Mouse (Mus musculus) CD4-positive naive resting alpha-beta T cell, adult 57 days (primary cell): ENCODE measurements around the gene Vmn2r30. TPM values are rescaled to one million over a fixed set of nuclear protein-coding genes. Genes with fewer than 3 reads are reported as not detected.

Experiments
- total RNA-seq: library from RNA; stranded (reverse); gene quantifications from one replicate; pipeline ENCODE4 v1.2.4, GENCODE M21; 2023

The Vmn2r30 gene
- total RNA-seq = not detected

GRCm38 (mm10) chr7:7337509-7337908 lies at the start of gene Vmn2r30:
Vmn2r30 (minus strand) TSS chr7:7337609.

GRCm38 (mm10) chr7:7374431-7374830 lies 37.0 kb upstream of the Vmn2r30 start, which contains the start of gene Gm45783:
Gm45783 (minus strand) TSS chr7:7374573.

GRCm38 (mm10) chr7:7277966-7278567 lies 59.3 kb downstream of the Vmn2r30 start, which contains the start of gene Gm45844:
Gm45844 (minus strand) TSS chr7:7278289.

Other genes with a start within 250 kb of the Vmn2r30 start
- gene Zfp954, start 216.1 kb downstream of the Vmn2r30 start, total RNA-seq = 42.9 TPM
- 6.4 TPM for gene Zfp773, start 200.9 kb downstream of the Vmn2r30 start, total RNA-seq
- gene Zfp418, start 166.3 kb downstream of the Vmn2r30 start, total RNA-seq = 2.8 TPM
- 3.9 TPM for gene Zfp772, start 127.6 kb downstream of the Vmn2r30 start, total RNA-seq
- 0.59 TPM for gene Vmn2r29, start 90.3 kb downstream of the Vmn2r30 start, total RNA-seq
- gene Gm45844, start 59.3 kb downstream of the Vmn2r30 start, total RNA-seq = 1.5 TPM
- gene Clcn4, start 36.8 kb downstream of the Vmn2r30 start, total RNA-seq = 50.6 TPM
- not detected for gene Gm45783, start 37.0 kb upstream of the Vmn2r30 start, total RNA-seq
- gene Vmn2r31, start 62.1 kb upstream of the Vmn2r30 start, total RNA-seq = not detected
- gene Vmn2r32, start 142.4 kb upstream of the Vmn2r30 start, total RNA-seq = not detected
- not detected for gene Vmn2r33, start 229.2 kb upstream of the Vmn2r30 start, total RNA-seq